Mouse (Mus musculus) C2C12 (cell line): ENCODE measurements at regions not wholly inside any gene's neighbourhood (a gene's known extent, or its start where the extent isn't known, plus 50 kb on each side); places are given as distances from the start of the nearest gene placed in this dataset.

Experiments
- CEBPB ChIP-seq: IDR thresholded peaks from one replicate; pipeline ENCODE4 v1.6.1; 2011; ENCODE audit warnings: low read depth, mild to moderate bottlenecking, control low read depth, moderate library complexity
- CTCF ChIP-seq: IDR thresholded peaks from one replicate; pipeline ENCODE4 v1.5.1; 2011; ENCODE audit not compliant: control insufficient read depth, insufficient read depth, insufficient read length
- FOSL1 ChIP-seq: IDR thresholded peaks from one replicate; pipeline ENCODE4 v1.8.0; 2011; ENCODE audit warnings: mild to moderate bottlenecking, low read length; ENCODE audit not compliant: poor library complexity, insufficient read depth, severe bottlenecking
- MAX ChIP-seq: IDR thresholded peaks from one replicate; pipeline ENCODE4 v1.6.1; 2011; ENCODE audit warnings: mild to moderate bottlenecking, control low read depth
- MYOD1 ChIP-seq: IDR thresholded peaks from one replicate; pipeline ENCODE4 v1.6.1; 2011; ENCODE audit warnings: low read depth; ENCODE audit not compliant: control insufficient read depth, insufficient read length
- MYOG ChIP-seq: IDR thresholded peaks from one replicate; pipeline ENCODE4 v1.6.1; 2011; ENCODE audit not compliant: control insufficient read depth, insufficient read length; ENCODE audit errors: extremely low read depth
- USF1 ChIP-seq: IDR thresholded peaks from one replicate; pipeline ENCODE4 v1.6.1; 2011; ENCODE audit warnings: low read depth, mild to moderate bottlenecking, control low read depth, moderate library complexity

- TF ChIP-seq CTCF (no peak), CEBPB (no peak), USF1 (no peak), MYOG (no peak), MAX (no peak), MYOD1 (no peak), FOSL1 (no peak)
Observed at GRCm38 (mm10) chr6:31624374-31624773, 60.6 kb upstream of the Podxl start.
